Mouse (Mus musculus): ENCODE data around the gene Ugt1a5. TPM values are rescaled to one million over a fixed set of nuclear protein-coding genes. Genes with fewer than 3 reads are reported as not detected.

The Ugt1a5 gene
- polyA plus RNA-seq (2012; rRNA removed; ENCODE audit: low replicate concordance): 0.40 TPM in 1 of 2 replicates, not detected in the other

DNA sequence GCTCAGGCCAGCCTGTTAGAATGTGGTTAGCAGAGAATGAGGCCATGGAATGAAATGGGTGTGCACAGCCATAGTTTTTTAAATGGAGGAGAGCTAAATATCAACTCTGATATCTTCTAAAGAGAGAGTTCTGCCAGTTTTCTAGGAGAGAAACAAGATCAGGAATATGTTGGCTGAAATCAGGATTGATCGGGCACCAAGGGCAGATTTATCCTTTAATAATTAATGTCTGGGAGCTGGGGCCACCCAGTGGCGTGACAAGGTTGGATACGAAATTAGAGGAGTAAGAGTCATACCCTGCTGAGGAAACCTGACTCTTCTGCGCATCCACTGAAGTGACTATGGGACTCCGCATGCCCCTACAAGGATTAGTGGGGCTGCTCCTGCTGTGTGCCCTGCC is at the start of gene Ugt1a5:
Gene Ugt1a5 (plus strand): TSS at position 302 of the 400 bp plus-strand sequence.

DNA sequence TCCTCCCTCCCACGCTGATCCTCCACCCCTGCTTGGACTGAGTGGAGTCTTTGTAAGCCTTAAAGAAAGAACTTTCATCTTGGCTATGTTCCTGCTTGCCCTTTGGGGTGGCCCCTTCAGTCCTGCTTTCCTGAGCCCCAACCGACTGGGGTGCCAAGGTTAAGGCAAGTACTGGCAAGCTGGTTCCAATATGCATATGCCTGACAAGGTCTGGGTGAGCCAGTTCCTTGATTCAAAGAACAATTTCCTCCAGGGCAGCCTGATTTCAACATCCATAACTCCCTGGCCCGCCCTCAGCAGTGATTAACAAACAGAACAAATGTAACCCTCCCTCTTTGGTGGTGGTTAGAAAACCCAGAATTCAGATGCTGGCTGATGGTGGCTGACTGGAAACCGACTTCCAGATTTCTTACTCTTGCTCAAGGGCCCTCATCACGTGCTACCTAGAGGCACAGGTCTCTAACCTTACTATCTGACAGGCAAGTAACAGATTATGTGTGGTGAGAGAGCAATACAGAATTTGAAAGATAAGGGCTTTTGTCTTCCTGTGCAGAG is 31.3 kb upstream of the Ugt1a5 start, which contains the start of gene Ugt1a6a:
Gene Ugt1a6a (plus strand): TSS at position 353 of the 555 bp plus-strand sequence.

DNA sequence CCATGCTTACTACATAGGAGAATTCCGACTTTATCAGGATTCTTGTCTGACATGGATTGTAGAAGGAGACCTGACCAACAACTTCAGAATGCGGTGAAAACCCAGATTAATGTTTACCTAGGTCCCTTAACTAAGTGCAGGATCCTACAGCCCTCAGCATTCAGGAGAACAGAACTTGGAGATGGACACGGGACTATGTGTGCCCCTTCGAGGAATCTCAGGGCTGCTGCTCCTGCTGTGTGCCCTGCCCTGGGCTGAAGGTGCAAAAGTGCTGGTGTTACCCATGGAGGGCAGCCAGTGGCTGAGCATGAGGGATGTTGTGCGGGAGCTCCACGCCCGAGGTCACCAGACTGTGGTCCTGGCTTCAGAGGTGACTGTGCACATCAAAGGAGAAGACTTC is 34.6 kb downstream of the Ugt1a5 start, which contains the start of gene Ugt1a2:
Gene Ugt1a2 (plus strand): TSS at position 146 of the 400 bp plus-strand sequence.

DNA sequence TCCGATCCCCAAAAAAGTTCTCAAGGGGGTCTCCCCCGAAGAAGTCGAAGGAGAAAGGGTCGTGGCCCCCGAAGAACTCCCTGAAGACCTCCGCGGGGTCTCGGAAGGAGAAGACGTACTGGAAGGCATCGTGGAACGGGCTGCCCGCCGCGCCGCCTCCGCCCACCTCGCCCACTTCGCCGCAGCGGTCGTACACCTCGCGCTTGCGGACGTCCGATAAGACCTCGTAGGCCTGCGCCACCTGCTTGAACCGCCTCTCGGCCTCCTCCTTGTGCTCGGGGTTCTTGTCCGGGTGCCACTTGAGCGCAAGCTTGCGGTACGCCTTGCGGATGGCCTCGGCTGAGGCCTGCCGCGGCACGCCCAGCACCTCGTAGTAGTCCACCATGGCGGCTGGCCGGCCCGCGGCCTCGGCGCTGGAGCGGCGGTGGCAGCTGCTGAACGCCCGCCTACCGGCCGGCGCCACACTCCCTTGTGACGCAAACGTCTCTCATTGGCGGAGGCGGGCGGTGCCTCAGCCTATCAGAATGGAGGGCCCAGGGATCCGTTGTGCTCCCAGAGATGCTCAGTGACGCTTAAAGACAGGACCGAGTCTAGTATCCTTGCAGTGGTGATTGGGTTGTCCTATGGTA is 39.6 kb downstream of the Ugt1a5 start, which contains the start of gene Dnajb3:
Gene Dnajb3 (minus strand): TSS at position 489 of the 629 bp plus-strand sequence.

GRCm38 (mm10) chr1:88211812-88212211 is 46.0 kb downstream of the Ugt1a5 start, which contains the start of gene Ugt1a1:
TSS of gene Ugt1a1 (plus strand) at chr1:88211959.

GRCm38 (mm10) chr1:88226670-88227379 is 61.0 kb downstream of the Ugt1a5 start, which contains the start of gene Mroh2a:
TSS of gene Mroh2a (plus strand) at chr1:88226986.

Other genes starting within 250 kb of the Ugt1a5 start
- gene Usp40, start 157.5 kb upstream of the Ugt1a5 start, polyA plus RNA-seq (2012; rRNA removed; ENCODE audit: low replicate concordance): 4.0 and 4.7 TPM in 2 replicates
- gene Ugt1a10, start 110.6 kb upstream of the Ugt1a5 start, polyA plus RNA-seq (2012; rRNA removed; ENCODE audit: low replicate concordance): 0.25 TPM in 1 of 2 replicates, not detected in the other
- gene Ugt1a9, start 95.2 kb upstream of the Ugt1a5 start, polyA plus RNA-seq (2012; rRNA removed; ENCODE audit: low replicate concordance): 0.92 and 8.7 TPM in 2 replicates
- gene Ugt1a8, start 78.2 kb upstream of the Ugt1a5 start, polyA plus RNA-seq (2012; rRNA removed; ENCODE audit: low replicate concordance): not detected in 2 replicates
- gene Ugt1a7c, start 71.0 kb upstream of the Ugt1a5 start, polyA plus RNA-seq (2012; rRNA removed; ENCODE audit: low replicate concordance): 104 and 175 TPM in 2 replicates
- 1.3 and 3.3 TPM in 2 replicates for gene Ugt1a6b, start 62.8 kb upstream of the Ugt1a5 start, polyA plus RNA-seq (2012; rRNA removed; ENCODE audit: low replicate concordance)
- gene Ugt1a6a, start 31.2 kb upstream of the Ugt1a5 start, polyA plus RNA-seq (2012; rRNA removed; ENCODE audit: low replicate concordance): 4.3 and 60.7 TPM in 2 replicates
- gene Ugt1a2, start 34.6 kb downstream of the Ugt1a5 start, polyA plus RNA-seq (2012; rRNA removed; ENCODE audit: low replicate concordance): 0.14 and 0.18 TPM in 2 replicates
- gene Dnajb3, start 39.8 kb downstream of the Ugt1a5 start, polyA plus RNA-seq (2012; rRNA removed; ENCODE audit: low replicate concordance): 0.47 and 4.9 TPM in 2 replicates
- gene Ugt1a1, start 45.9 kb downstream of the Ugt1a5 start, polyA plus RNA-seq (2012; rRNA removed; ENCODE audit: low replicate concordance): 44.3 and 111 TPM in 2 replicates
- gene Mroh2a, start 61.0 kb downstream of the Ugt1a5 start, polyA plus RNA-seq (2012; rRNA removed; ENCODE audit: low replicate concordance): 0.20 and 0.60 TPM in 2 replicates
- gene Hjurp, start 111.6 kb downstream of the Ugt1a5 start, polyA plus RNA-seq (2012; rRNA removed; ENCODE audit: low replicate concordance): 22.2 and 37.6 TPM in 2 replicates
- not detected in 2 replicates for gene Trpm8, start 111.6 kb downstream of the Ugt1a5 start, polyA plus RNA-seq (2012; rRNA removed; ENCODE audit: low replicate concordance)
- 0.12 and 0.18 TPM in 2 replicates for gene Spp2, start 240.9 kb downstream of the Ugt1a5 start, polyA plus RNA-seq (2012; rRNA removed; ENCODE audit: low replicate concordance)